Mouse (Mus musculus): ENCODE measurements around the gene Pafah1b2.

- no peak for TF ChIP-seq CTCF (IDR thresholded peaks at IDR 0.05; ENCODE audit: low read depth, low read length)
- TF ChIP-seq TAL1 (conservative IDR thresholded peaks at IDR 0.05; ENCODE audit: low read depth, low read length), result no peak
- TF ChIP-seq GATA2 (IDR thresholded peaks at IDR 0.05; ENCODE audit: borderline replicate concordance, low read depth, low read length), result no peak
- no peak for TF ChIP-seq GATA1 (IDR thresholded peaks at IDR 0.05; ENCODE audit: borderline replicate concordance, low read length)
- no peak for TF ChIP-seq POLR2AphosphoS5 (IDR thresholded peaks at IDR 0.05; ENCODE audit: insufficient replicate concordance, low read depth, low read length)
These were observed 59.6 kb downstream of the Pafah1b2 start for GRCm38 (mm10) chr9:45952890-45953289.

Data from G1E (cell line).